Mouse (Mus musculus): ENCODE measurements around the gene Adgre5. TPM values are rescaled to one million over a fixed set of nuclear protein-coding genes. Genes with fewer than 3 reads are reported as not detected.

Gene Adgre5
- polyA plus RNA-seq, 1 experiment from 2014 or later, result 26.4 TPM

DNA sequence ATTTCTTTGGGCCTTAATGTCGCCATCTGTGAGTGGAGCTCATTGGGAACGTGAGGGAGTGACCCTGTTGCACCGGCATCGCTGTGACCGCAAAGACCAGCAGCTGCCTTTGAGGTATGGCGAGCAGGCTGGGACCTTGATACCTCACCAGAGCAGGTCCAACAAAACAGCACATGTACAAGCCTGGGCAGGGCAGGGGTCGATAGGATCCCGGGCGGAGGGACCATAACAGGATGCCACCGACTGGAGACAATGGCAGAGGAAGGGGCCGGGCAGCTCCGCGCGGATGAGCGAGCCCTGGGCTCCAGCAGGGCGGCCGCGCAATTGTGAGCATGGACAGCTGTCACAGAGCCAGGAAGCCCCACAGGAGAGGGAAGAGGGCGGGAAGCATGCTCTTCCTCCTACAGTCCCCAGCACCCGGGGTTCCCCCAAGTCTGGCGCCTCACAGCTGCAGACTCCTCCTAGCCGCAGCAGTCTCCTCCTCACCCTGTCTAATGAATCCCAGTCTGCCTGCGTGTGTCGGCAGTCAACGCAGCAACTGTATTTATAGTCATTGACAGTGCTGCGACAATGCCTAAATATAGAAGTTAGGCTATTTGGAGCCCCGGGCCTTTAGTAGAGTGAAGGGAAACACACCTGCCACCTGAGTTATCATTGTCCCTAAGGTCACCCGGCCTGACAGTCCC lies 6.7 kb upstream of the Adgre5 start:
- H3K27ac ChIP-seq (replicated peaks; ENCODE audit: low read depth, low read length), result no peak overlapping the region
- H3K27me3 ChIP-seq (ENCODE audit: control insufficient read depth, insufficient read depth, low read length), result peaks cover 12% of the 10 kb centered on the region
- no peaks in the 10 kb centered on the region for H3K9me3 ChIP-seq (ENCODE audit: control insufficient read depth, low read length)
- WGBS, result 3% methylated on average over 28 of the region's 28 CpGs
- peaks cover 3% of the 10 kb centered on the region; the same call in 1 of the 2 replicates for H3K4me1 ChIP-seq (ENCODE audit: control insufficient read depth, insufficient read depth, low read length)
- peak overlapping the region; percentile 26 for H3K4me3 ChIP-seq (ENCODE audit: low read depth, low read length)
- H3K4me2 ChIP-seq (ENCODE audit: low read depth, severe bottlenecking), result peak overlapping the region; percentile 63
- H3K36me3 ChIP-seq (ENCODE audit: control insufficient read depth, insufficient read depth, low read length), result no peaks in the 10 kb centered on the region
- DNase-seq (ENCODE audit: low spot score), result peak; percentile 46
- peak overlapping the region; percentile 50 for H3K9ac ChIP-seq (ENCODE audit: low read length)
- ATAC-seq (ENCODE audit: insufficient number of reproducible peaks, low FRiP score, low TSS enrichment, low read depth), result 0 out of 2 replicates have a peak, but pooled peaks have one; percentile 54

DNA sequence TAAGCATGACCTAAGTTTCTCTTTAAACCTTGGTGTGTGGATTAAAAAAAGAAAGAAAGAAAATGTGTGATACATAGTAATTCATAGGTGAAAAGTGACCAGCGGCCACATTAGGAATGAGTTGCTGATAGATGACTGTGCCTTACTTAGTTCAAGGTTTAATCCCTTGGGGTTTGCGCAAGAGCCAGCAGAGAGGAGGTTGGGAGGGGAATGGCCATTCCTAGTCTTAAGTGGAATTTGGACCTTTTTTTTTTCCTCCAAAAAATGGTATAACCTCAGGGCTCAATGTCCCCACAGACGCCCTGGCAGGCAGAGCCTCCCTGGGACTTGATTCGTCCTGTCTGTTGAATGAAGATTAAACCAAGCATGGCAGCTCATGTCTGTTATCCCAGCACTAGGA lies 2.9 kb upstream of the Adgre5 start:
- WGBS, result 85% methylated on average over 4 of the region's 4 CpGs
- Histone ChIP-seq H3K9me3 (ENCODE audit: control insufficient read depth, low read length) (no peaks in the 10 kb centered on the region), H3K27ac (replicated peaks; ENCODE audit: low read depth, low read length) (no peak overlapping the region), H3K36me3 (ENCODE audit: control insufficient read depth, insufficient read depth, low read length) (no peaks in the 10 kb centered on the region), H3K4me1 (ENCODE audit: control insufficient read depth, insufficient read depth, low read length) (peaks cover 14% of the 10 kb centered on the region; the same call in 1 of the 2 replicates), H3K27me3 (ENCODE audit: control insufficient read depth, insufficient read depth, low read length) (peaks cover 12% of the 10 kb centered on the region), H3K4me3 (ENCODE audit: low read depth, low read length) (no peak overlapping the region), H3K9ac (ENCODE audit: low read length) (no peak overlapping the region), H3K4me2 (ENCODE audit: low read depth, severe bottlenecking) (no peak overlapping the region)
- ATAC-seq (ENCODE audit: insufficient number of reproducible peaks, low FRiP score, low TSS enrichment, low read depth), result no peak
- no peak for DNase-seq (ENCODE audit: low spot score)

DNA sequence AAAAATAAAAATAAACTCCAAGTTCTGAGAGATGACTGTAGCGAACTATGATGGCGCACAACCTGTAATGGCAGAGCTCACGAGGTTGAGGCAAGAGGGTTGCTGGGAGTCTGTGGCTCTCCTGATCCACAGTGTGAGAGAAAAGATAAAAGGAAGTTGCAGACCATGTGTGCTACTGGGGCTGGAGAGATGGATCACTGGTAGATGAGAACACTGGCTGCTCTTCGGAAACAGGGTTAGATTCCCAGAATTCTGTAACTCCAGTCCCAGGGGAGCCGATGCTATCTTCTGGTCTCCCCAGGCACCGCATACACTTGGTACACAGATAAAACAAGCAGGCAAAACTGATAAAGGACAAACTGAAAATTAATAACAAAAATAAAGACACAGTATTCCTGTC lies 1.8 kb upstream of the Adgre5 start:
- Histone ChIP-seq H3K4me3 (ENCODE audit: low read depth, low read length) (no peak overlapping the region), H3K9ac (ENCODE audit: low read length) (no peak overlapping the region), H3K27ac (replicated peaks; ENCODE audit: low read depth, low read length) (no peak overlapping the region), H3K4me1 (ENCODE audit: control insufficient read depth, insufficient read depth, low read length) (peaks cover 20% of the 10 kb centered on the region), H3K9me3 (ENCODE audit: control insufficient read depth, low read length) (no peaks in the 10 kb centered on the region), H3K27me3 (ENCODE audit: control insufficient read depth, insufficient read depth, low read length) (peaks cover 8% of the 10 kb centered on the region), H3K4me2 (ENCODE audit: low read depth, severe bottlenecking) (no peak overlapping the region), H3K36me3 (ENCODE audit: control insufficient read depth, insufficient read depth, low read length) (no peaks in the 10 kb centered on the region)
- DNase-seq (ENCODE audit: low spot score), result no peak
- ATAC-seq (ENCODE audit: insufficient number of reproducible peaks, low FRiP score, low TSS enrichment, low read depth), result no peak
- 91% methylated on average over 6 of the region's 6 CpGs for WGBS

DNA sequence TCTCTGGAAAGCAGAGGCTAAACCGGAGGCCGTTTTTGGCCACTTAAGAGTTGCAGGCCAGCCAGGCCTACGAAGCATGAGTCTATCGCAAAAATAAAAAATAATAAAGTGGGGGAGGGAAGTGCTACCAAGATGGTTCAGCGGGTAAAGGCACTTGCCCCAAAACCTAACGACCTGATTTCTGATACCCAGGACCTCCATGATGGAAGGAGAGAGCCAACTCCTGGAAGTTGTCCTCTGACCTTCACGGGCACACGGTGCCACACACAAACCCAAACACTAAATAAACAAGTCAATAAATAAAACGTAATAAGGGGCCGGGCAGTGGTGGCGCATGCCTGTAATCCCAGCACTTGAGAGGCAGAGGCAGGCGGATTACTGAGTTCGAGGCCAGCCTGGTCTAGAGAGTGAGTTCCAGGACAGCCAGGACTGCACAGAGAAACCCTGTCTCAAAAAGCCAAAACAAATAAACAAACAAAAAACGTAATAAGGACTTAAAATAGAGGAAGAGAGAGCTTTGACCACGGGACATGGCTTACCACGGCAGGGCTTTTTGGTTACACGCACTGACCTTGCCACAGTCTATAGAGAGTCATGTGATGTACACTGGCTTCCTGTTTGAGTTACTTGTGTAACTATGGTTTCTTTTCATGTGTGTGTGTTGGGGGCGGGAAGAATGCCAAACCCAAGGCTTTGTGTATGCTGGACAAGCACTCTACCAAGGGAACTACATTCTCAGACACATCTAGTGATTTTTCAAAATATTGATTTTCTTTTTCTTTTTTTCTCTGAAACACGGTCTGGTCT lies 926 bp upstream of the Adgre5 start:
- Histone ChIP-seq H3K36me3 (ENCODE audit: control insufficient read depth, insufficient read depth, low read length) (no peaks in the 10 kb centered on the region), H3K4me2 (ENCODE audit: low read depth, severe bottlenecking) (peak overlapping the region; percentile 76), H3K27me3 (ENCODE audit: control insufficient read depth, insufficient read depth, low read length) (no peaks in the 10 kb centered on the region), H3K9ac (ENCODE audit: low read length) (no peak overlapping the region), H3K4me1 (ENCODE audit: control insufficient read depth, insufficient read depth, low read length) (peaks cover 21% of the 10 kb centered on the region), H3K4me3 (ENCODE audit: low read depth, low read length) (peak overlapping the region; percentile 45), H3K27ac (replicated peaks; ENCODE audit: low read depth, low read length) (no peak overlapping the region), H3K9me3 (ENCODE audit: control insufficient read depth, low read length) (no peaks in the 10 kb centered on the region)
- DNase-seq (ENCODE audit: low spot score) (no peak), ATAC-seq (ENCODE audit: insufficient number of reproducible peaks, low FRiP score, low TSS enrichment, low read depth) (no peak)
- WGBS, result 80% methylated on average over 19 of the region's 19 CpGs

DNA sequence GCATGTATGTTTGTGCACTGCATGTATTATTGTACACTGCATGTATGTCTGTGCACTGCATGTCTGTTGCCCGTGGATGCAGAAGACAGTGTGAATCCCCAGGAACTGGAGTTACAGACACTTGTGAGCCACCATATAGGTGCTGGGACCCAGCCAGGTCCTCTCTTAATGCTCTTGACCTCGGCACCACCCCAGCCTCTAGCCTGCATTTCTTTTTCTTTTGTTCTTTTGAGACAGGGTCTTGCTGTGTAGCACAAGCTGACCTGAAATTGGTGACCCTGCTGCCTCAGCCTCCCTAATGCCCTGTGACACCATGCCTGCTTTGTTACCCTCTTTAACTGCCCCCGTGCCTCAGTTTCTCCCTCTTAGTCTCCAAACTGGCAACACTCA lies 545 bp downstream of the Adgre5 start:
- H3K27ac ChIP-seq (replicated peaks; ENCODE audit: low read depth, low read length), result peak overlapping the region; percentile 59; the same call in 1 of the 2 replicates
- no peaks in the 10 kb centered on the region for H3K36me3 ChIP-seq (ENCODE audit: control insufficient read depth, insufficient read depth, low read length)
- no peaks in the 10 kb centered on the region for H3K9me3 ChIP-seq (ENCODE audit: control insufficient read depth, low read length)
- DNase-seq (ENCODE audit: low spot score) (no peak), ATAC-seq (ENCODE audit: insufficient number of reproducible peaks, low FRiP score, low TSS enrichment, low read depth) (peak; percentile 9; the same call in 1 of the 2 replicates)
- H3K4me3 ChIP-seq (ENCODE audit: low read depth, low read length), result peak overlapping the region; percentile 45
- 25% methylated on average over 3 of the region's 3 CpGs for WGBS
- peak overlapping the region; percentile 76 for H3K4me2 ChIP-seq (ENCODE audit: low read depth, severe bottlenecking)
- H3K9ac ChIP-seq (ENCODE audit: low read length), result peak overlapping the region; percentile 81
- H3K4me1 ChIP-seq (ENCODE audit: control insufficient read depth, insufficient read depth, low read length), result peaks cover 21% of the 10 kb centered on the region
- H3K27me3 ChIP-seq (ENCODE audit: control insufficient read depth, insufficient read depth, low read length), result no peaks in the 10 kb centered on the region

DNA sequence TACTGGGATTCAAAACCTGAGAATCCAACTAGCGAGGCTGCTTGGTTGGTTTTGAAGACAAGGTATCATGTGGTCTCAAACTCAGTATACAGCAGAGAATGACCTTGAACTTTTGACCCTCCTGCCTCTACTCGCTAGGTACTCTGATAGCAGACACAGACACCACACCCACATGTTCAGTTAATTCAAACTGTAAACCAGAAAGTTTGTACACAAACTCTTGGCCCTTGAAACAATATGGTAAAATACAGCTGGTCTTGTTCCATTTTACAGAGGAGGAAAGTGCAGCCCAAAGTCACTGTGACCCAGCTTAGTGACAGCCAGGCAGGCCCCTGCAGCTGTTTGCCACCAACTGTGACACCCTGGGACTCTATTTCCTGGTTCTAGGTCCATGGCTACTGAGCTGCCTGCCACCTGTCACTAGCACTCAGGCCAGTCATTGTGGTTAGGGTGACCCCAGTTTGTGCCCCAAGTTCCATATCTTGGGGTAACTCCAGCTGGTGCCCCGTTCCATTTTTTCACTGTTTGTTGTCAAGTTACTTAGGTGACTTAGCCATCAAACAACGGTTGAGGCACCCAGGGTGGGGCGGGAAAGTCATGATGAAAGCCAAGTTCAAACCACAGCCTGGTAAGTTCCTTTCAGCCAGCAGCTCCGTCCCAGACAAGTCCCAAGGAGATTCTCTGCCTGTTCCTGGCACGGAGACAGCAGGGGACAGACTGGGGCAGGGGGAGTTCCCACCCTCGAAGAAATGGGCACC lies 1.2 kb downstream of the Adgre5 start:
- Histone ChIP-seq H3K9me3 (ENCODE audit: control insufficient read depth, low read length) (no peaks in the 10 kb centered on the region), H3K27me3 (ENCODE audit: control insufficient read depth, insufficient read depth, low read length) (no peaks in the 10 kb centered on the region), H3K4me1 (ENCODE audit: control insufficient read depth, insufficient read depth, low read length) (peaks cover 21% of the 10 kb centered on the region), H3K27ac (replicated peaks; ENCODE audit: low read depth, low read length) (peak overlapping the region; percentile 69; the same call in 1 of the 2 replicates), H3K4me2 (ENCODE audit: low read depth, severe bottlenecking) (peak overlapping the region; percentile 76; the same call in 1 of the 2 replicates), H3K4me3 (ENCODE audit: low read depth, low read length) (no peak overlapping the region), H3K36me3 (ENCODE audit: control insufficient read depth, insufficient read depth, low read length) (no peaks in the 10 kb centered on the region), H3K9ac (ENCODE audit: low read length) (no peak overlapping the region)
- WGBS, result 36% methylated on average over 8 of the region's 8 CpGs
- no peak for ATAC-seq (ENCODE audit: insufficient number of reproducible peaks, low FRiP score, low TSS enrichment, low read depth)
- DNase-seq (ENCODE audit: low spot score), result peak; percentile 41

DNA sequence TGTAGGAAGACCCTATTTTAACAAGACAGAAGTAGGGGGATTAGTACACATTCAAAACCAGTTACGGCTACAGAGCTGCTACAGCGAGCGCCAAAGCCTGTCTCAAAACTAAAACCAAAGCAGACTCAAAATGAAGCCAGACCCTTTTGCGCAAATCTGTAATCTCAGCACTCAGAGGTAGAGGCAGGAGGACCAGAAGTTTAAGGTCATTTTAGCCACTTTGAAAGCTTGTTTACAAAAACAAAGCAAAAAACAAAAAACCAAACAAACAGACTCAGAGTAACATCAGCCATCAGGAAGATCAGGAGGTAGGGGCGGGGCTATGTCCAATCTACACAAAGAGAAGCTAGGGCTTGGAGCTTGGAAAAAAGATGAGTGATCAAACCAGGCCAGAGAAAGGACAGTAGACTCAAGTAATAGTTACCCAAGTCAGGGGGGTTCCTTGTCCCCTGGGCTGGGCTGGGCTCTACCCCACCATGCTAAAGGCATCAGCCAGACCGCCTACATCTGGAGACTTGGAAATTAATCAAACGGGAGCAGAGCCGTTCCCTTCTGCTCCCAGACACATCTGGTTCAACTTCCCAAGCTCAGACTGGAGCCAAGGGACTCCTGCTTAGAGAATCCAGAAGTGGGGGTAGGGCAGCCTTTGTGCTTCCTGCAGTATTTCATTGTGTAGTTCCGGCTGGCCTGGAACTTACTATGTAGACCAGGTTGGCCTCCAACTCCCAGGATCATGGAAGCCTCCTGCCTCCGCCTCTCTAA lies 2.0 kb downstream of the Adgre5 start:
- peak; percentile 61 for ATAC-seq (ENCODE audit: insufficient number of reproducible peaks, low FRiP score, low TSS enrichment, low read depth)
- Histone ChIP-seq H3K9me3 (ENCODE audit: control insufficient read depth, low read length) (no peaks in the 10 kb centered on the region), H3K27me3 (ENCODE audit: control insufficient read depth, insufficient read depth, low read length) (no peaks in the 10 kb centered on the region), H3K9ac (ENCODE audit: low read length) (no peak overlapping the region), H3K4me3 (ENCODE audit: low read depth, low read length) (no peak overlapping the region), H3K36me3 (ENCODE audit: control insufficient read depth, insufficient read depth, low read length) (no peaks in the 10 kb centered on the region), H3K4me1 (ENCODE audit: control insufficient read depth, insufficient read depth, low read length) (peaks cover 21% of the 10 kb centered on the region), H3K4me2 (ENCODE audit: low read depth, severe bottlenecking) (no peak overlapping the region), H3K27ac (replicated peaks; ENCODE audit: low read depth, low read length) (peak overlapping the region; percentile 69)
- 49% methylated on average over 10 of the region's 10 CpGs for WGBS
- DNase-seq (ENCODE audit: low spot score), result peak; percentile 72
